Mouse (Mus musculus) frontal cortex, postnatal 10 days (tissue): ENCODE data around the gene Foxp1.

Experiments
- DNase-seq, 2 experiments: peaks; one replicate each; pipeline ENCODE4 v3.0.0; 2022; ENCODE audit warnings: low spot score in 2 of 2, mixed read lengths in 1 of 2

Gene Foxp1

DNA sequence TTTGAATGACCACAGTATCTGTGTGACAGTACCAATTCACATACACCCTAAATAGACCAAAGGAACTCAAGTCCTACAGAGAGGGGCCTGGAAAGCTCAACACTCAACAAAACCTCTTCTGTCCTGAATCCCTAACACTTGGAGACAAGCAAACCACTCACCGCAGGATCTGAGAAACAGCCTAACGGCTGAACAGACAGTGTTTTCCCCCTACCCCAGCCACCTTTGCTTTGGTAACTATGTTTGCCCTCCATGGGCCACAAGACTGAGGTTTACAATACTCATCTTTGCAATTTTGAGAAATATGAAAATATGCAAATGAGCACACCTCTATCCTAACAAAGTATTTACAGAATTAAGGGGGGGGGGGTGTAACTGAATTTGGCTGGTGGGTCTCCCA is 525.7 kb downstream of the Foxp1 start:
- DNase-seq, result no peak

- DNase-seq, result no peak
Measured at GRCm38 (mm10) chr6:98996346-98996745, 526.2 kb downstream of the Foxp1 start.

- DNase-seq, result no peak
Measured at GRCm38 (mm10) chr6:98995681-98996080, 526.8 kb downstream of the Foxp1 start.

DNA sequence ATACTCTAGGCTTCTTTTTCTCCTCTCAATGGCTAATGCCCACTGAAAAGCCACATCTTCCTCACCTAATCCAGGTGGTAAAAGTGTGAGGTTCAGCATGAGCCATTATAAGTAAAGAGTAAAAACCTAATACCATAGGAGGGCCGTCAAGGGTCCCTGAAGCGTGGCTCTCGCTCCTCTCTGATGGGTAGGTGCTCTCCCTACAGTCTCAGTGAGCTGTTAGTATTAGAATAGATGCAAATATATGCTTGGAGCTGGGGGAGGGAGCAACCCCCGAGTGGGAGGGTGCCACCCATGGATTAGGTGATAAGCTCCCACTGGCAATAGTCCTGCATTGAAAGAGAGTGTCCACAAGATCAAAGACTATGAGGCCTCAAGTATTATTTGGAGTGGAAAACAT is 527.6 kb downstream of the Foxp1 start:
- DNase-seq, result no peak

DNA sequence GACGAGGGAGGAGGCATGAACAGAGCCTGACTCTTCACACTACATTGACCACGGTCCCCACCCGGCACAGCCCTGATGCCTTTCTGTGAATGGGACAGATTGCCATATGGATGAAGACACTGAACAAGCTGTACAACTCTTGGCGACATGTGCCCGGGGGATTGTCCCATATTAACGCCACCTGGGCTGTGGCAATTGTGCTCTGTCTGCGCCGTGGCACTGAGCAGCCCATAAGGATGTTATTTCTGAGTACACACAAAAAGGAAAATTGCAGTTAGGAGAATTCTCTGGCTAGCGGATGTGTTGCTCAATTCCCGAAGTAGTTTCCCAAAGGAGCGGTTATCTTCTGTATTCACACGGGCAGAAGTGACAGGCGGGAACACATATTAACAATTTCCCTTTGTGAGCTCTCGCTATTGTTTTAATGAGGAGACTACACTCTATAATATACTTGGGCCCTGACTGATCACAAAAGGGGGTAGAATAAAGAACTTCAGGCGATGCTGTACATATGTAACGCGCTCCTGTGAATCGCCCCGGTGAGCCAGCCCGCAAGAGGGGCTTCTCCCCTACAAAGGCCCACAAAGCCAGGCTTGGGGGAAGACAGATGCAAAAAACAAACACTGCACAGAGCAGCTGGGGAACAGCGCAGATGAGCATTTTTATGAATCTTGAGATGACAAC is 528.3 kb downstream of the Foxp1 start:
- DNase-seq, result no peak

- DNase-seq, result no peak
Measured at GRCm38 (mm10) chr6:98993231-98993630, 529.3 kb downstream of the Foxp1 start.

GRCm38 (mm10) chr6:98992772-98993147 is 529.8 kb downstream of the Foxp1 start:
- no peak for DNase-seq

- no peak for DNase-seq
Measured at GRCm38 (mm10) chr6:98991900-98992771, 530.4 kb downstream of the Foxp1 start.

GRCm38 (mm10) chr6:98987533-98988169 is 534.9 kb downstream of the Foxp1 start:
- no peak for DNase-seq

DNA sequence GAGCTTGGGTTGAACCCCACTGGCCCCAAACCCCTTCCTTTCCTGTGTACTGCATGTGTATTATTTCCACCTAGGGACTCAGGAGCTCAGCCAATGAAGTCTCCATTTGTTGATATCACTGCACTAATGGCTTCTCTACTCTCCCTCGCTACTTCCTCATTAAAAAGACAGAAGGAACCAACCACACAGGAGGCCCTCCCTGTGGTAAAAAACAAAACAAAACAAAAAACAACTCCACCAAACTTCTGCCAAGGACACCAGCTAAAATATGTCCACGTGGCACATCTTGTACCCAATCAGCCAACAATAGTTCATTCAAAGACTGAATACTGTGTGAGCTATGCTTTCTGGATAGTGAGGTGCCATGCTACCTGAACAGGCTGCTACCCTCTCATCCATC is 537.1 kb downstream of the Foxp1 start:
- no peak for DNase-seq

DNA sequence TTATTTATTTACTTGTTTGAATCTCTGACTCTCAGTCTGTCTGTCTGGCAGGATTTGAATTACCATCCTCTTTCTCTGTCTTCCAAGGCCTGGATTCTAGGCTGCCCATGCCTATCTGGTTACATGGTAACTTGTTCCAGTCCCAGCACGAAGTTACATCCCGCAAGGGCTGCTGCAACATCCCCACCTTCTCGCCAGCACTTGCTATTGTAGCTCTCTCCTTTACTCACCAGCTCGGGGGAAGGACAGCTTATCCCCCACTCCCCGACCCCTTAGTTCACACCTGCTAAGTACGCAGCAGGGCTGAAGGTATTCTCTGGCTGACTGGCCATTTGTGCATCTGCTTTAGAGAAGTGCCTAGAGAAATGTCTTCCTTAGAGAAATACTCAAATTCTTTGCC is 537.9 kb downstream of the Foxp1 start:
- no peak for DNase-seq

DNA sequence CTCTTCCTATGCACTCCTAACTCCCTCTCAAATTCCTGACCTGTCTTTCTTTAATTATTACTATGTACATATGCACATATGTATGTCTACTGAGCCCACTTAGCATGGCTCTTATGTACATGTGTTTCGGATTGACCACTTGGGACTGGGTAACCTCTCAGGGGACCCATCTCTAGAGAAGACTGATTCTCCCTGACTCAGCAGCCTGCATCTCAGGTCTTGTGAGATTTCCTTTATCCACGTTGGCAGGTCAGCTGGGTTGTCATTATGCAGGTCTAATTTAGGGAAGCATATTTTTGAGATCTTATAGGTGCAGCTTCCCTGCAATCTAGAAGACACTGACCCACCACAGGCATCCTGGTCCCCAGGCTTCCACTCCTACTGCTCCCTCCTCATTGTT is 538.5 kb downstream of the Foxp1 start:
- no peak for DNase-seq

DNA sequence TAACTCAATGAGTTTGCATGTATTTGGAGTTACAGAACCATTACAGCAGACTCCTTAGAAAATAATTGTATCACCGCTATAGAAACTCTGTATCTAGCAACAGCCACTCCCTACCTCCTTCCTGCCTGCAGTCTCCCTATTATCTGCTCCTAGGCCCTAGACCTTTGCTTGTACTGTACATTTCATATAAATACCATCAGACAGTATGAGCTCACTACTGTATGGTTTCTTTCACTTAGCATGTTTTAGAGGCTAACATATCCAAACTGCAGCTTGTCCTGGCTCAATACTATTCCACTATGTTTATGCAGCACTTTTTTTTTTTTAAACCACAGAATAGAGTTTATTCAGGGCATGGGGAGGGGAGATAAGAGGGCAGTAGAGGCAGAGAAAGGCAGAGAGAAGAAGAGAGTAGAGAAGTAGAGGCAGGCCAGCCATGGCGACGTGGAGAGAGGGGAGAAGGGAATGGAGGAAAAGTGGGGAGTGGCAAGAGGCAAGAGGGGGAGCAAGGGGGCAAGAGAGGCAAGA is 539.1 kb downstream of the Foxp1 start:
- DNase-seq, result no peak

DNA sequence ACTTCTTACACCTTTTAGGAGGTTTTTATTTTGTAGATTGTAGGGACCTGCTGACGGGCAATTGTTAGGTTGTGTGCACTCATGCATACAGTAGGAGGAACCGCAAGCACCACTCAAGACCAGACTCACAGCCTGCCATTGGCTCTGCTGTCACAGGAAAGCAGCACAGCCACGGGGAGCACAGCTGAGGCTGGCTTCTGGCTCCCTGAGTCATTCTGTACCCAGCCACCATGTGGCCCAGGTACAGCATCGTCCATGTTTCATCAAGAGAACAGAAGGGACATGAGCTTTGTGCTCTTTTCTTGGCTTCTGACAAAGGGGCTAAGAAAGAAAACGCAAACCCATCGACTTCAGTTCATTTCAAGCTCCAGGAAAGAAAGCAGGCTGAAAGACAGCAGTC is 541.3 kb downstream of the Foxp1 start:
- no peak for DNase-seq

DNA sequence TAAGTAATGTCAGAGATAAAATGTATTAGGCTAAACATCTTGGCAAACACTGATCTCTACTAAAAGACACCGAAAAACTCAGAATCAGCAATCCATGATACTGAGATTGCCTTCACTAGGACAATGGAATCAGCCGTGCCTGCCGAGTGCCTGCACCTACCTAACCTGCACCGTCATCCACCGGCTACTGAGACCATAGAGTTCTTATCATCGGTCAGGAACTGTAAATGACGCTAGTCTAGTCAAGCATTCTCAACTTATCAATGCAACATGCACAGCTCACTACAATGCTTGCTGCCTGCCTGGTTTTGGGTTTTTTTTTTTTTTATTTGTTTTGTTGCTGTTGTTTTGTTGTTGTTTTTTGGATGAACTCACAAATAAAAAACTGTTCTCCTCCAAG is 542.1 kb downstream of the Foxp1 start:
- no peak for DNase-seq

- no peak for DNase-seq
Measured at GRCm38 (mm10) chr6:98980001-98980400, 542.5 kb downstream of the Foxp1 start.

GRCm38 (mm10) chr6:98977806-98978205 is 544.7 kb downstream of the Foxp1 start:
- DNase-seq, result no peak

- DNase-seq, result no peak
Measured at GRCm38 (mm10) chr6:98975918-98976317, 546.6 kb downstream of the Foxp1 start.

DNA sequence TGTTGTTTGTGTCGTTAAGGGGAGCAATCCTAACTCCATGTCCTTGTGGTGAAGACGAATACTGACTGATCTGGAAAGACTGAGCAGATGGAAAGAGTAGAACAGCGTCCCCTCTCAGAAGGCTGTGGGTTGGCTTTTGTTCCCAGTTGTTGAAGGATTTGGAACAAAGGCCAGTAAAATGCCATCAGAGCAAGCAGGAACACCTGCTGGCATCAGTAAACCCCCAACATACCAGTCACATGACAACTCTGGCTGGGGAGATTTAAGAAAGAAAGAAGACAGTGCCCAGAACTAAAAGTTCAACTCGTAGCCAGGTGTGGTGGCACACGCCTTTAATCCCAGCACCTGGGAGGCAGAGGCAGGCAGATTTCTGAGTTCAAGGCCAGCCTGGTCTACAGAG is 549.1 kb downstream of the Foxp1 start:
- DNase-seq, result no peak

GRCm38 (mm10) chr6:98972404-98972803 is 550.1 kb downstream of the Foxp1 start:
- no peak for DNase-seq

GRCm38 (mm10) chr6:98959333-98959732 is 563.2 kb downstream of the Foxp1 start:
- no peak for DNase-seq

- DNase-seq, result no peak
Measured at GRCm38 (mm10) chr6:98956522-98957169, 565.9 kb downstream of the Foxp1 start.
